Mouse (Mus musculus) liver, embryonic 15.5 days (tissue): ENCODE measurements around the gene Foxg1. TPM values are rescaled to one million over a fixed set of nuclear protein-coding genes. Genes with fewer than 3 reads are reported as not detected.
A peak's percentile ranks its signal among the peaks of the same experiment; 100 is the strongest.

Experiments used
- ATAC-seq: fragments of 200-750 bp; cut with Nextera tagmentation; 2 replicates; pipeline ENCODE4 v1.8.0; 2017; ENCODE audit warnings: moderate number of reproducible peaks, mild to moderate bottlenecking, moderate library complexity; ENCODE audit not compliant: insufficient read depth
- H3K27ac ChIP-seq: fragments of 300-500 bp; sonication (generic); replicated peaks from 2 replicates; pipeline ENCODE4 v1.5.1; 2015; ENCODE audit warnings: mild to moderate bottlenecking, inconsistent platforms
- H3K27me3 ChIP-seq: fragments of 300-500 bp; sonication (generic); 2 replicates; pipeline ENCODE4 v1.6.1; 2015; ENCODE audit warnings: mild to moderate bottlenecking, inconsistent platforms
- H3K36me3 ChIP-seq: fragments of 300-500 bp; sonication (generic); replicated peaks from 2 replicates; pipeline ENCODE4 v1.6.1; 2015; ENCODE audit warnings: moderate library complexity, mild to moderate bottlenecking, inconsistent platforms
- H3K4me1 ChIP-seq: fragments of 300-500 bp; sonication (generic); replicated peaks from 2 replicates; pipeline ENCODE4 v1.6.1; 2015; ENCODE audit warnings: inconsistent platforms
- H3K4me2 ChIP-seq: fragments of 300-500 bp; sonication (generic); 2 replicates; pipeline ENCODE4 v1.6.1; 2015; ENCODE audit warnings: moderate library complexity, mild to moderate bottlenecking, inconsistent platforms
- H3K4me3 ChIP-seq: fragments of 300-500 bp; sonication (generic); replicated peaks from 2 replicates; pipeline ENCODE4 v1.5.1; 2015; ENCODE audit warnings: mild to moderate bottlenecking, inconsistent platforms
- H3K9ac ChIP-seq: fragments of 300-500 bp; sonication (generic); 2 replicates; pipeline ENCODE4 v1.6.1; 2015; ENCODE audit warnings: moderate library complexity, mild to moderate bottlenecking, inconsistent platforms
- H3K9me3 ChIP-seq: fragments of 300-500 bp; sonication (generic); replicated peaks from 2 replicates; pipeline ENCODE4 v1.6.1; 2016; ENCODE audit warnings: inconsistent platforms
- WGBS: fragments of 180-500 bp; shearing (Covaris S2); methylation state at CpG from one replicate; pipeline ENCODE4 v1.1.7; 2015; ENCODE audit warnings: mixed read lengths; ENCODE audit not compliant: insufficient replicate concordance; 5-methylcytosine and 5-hydroxymethylcytosine counted together
- polyA plus RNA-seq: library from polyadenylated mRNA; unstranded; fragments of >200 nt; fragmentation: Nextera tagmentation; extraction: Ambion mirVana; gene quantifications from 2 replicates; pipeline ENCODE4 v1.2.1, GENCODE M21; 2015

Foxg1 gene
- polyA plus RNA-seq, 1 experiment from 2014 or later = 0.03 TPM

GRCm38 (mm10) chr12:49396776-49397175 lies 14.3 kb downstream of the Foxg1 start:
- Histone ChIP-seq H3K4me1 (no peaks in the 10 kb centered on the region), H3K4me2 (no peak overlapping the region), H3K27ac (no peak overlapping the region), H3K9me3 (no peaks in the 10 kb centered on the region), H3K36me3 (no peaks in the 10 kb centered on the region), H3K9ac (no peak overlapping the region), H3K4me3 (no peak overlapping the region), H3K27me3 (peaks cover 74% of the 10 kb centered on the region)
- WGBS = 11% methylated on average over 1 of the region's 1 CpGs
- no peak for ATAC-seq

DNA sequence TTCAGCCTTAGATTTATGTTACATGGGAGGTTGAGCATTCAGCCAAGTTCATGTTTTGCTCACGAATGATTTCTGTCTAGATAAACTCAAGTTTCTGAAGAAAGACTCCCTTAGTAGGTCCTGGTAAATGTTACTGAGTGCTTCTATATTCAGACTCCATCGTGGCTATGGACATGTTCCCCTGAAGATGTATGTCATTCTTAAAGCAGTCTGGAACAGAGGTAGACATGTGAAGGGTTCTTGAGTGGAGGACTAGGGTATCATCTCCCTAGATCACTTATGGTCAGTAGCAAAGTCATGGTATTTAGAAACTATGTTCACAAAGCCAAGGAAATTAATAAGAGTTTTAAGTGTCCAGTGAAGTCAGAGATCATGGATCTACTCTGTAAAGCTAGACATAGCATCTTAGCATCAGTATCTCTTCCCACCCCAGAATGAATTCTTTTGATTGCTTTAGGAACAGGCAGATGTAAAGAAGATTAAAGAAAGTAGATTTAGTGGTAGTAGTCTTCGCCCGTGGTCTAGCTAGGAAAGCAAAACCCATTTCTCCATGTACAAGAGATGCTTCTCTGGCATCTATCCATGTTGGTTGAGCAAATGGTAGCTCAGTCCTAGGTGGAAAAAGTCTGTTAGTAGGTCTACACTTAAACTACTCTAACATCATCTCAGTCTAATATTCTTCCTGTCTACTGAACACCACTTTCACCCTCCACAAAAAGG lies 15.1 kb downstream of the Foxg1 start:
- whole genome bisulfite sequencing = 17% methylated on average over 4 of the region's 4 CpGs
- Histone ChIP-seq H3K36me3 (no peaks in the 10 kb centered on the region), H3K4me2 (no peak overlapping the region), H3K4me3 (no peak overlapping the region), H3K4me1 (no peaks in the 10 kb centered on the region), H3K9ac (no peak overlapping the region), H3K27me3 (peaks cover 68% of the 10 kb centered on the region), H3K27ac (no peak overlapping the region), H3K9me3 (no peaks in the 10 kb centered on the region)
- ATAC-seq = no peak

DNA sequence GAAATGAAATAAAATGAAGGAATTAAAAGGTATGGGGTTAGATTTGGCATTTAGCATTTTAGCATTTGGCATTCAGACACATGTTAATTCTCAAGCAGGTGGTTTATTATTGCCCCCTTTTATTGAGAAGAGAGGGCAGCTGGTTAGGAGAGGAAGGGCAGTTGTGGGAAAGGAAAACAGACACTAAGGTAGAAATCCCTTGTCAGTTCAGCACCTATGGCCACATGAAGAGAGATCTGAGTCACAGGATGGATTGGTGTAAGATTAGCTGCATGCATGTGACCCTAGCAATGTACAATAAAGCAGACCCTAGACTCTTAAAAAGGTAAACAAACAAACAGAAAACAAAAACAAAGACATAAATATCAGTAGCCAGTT lies 15.7 kb downstream of the Foxg1 start:
- no peak for ATAC-seq
- no peaks in the 10 kb centered on the region for H3K9me3 ChIP-seq
- H3K4me2 ChIP-seq = no peak overlapping the region
- H3K27me3 ChIP-seq = peaks cover 68% of the 10 kb centered on the region
- no peak overlapping the region for H3K4me3 ChIP-seq
- H3K27ac ChIP-seq = no peak overlapping the region
- no peaks in the 10 kb centered on the region for H3K36me3 ChIP-seq
- H3K9ac ChIP-seq = no peak overlapping the region
- H3K4me1 ChIP-seq = no peaks in the 10 kb centered on the region

DNA sequence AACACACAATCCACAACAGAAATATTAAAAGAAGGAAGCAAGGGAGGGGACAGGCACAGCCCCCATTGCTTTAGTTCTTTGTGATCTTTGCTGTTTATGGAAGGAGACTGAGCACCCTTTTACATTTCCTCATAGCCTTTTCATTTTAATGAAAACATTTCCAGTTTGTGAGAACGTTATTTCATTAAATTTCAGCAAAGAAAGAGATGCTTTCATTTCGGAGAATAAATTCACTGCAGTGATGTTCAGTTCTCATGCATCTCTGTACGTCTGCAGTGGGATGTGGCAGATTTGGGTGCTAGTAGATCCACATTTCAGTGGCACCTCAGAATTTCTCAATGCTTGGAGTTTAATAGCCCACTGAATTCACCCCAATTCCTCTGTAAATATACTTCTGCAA lies 16.2 kb downstream of the Foxg1 start:
- H3K36me3 ChIP-seq = no peaks in the 10 kb centered on the region
- 19% methylated on average over 3 of the region's 3 CpGs for WGBS
- no peak for ATAC-seq
- H3K27me3 ChIP-seq = peaks cover 71% of the 10 kb centered on the region
- no peak overlapping the region for H3K4me3 ChIP-seq
- H3K4me2 ChIP-seq = no peak overlapping the region
- H3K4me1 ChIP-seq = no peaks in the 10 kb centered on the region
- no peak overlapping the region for H3K9ac ChIP-seq
- H3K9me3 ChIP-seq = no peaks in the 10 kb centered on the region
- H3K27ac ChIP-seq = no peak overlapping the region

GRCm38 (mm10) chr12:49399611-49400010 lies 17.2 kb downstream of the Foxg1 start:
- no peak overlapping the region for H3K9ac ChIP-seq
- H3K4me3 ChIP-seq = no peak overlapping the region
- no peak overlapping the region for H3K4me2 ChIP-seq
- ATAC-seq = no peak
- no peaks in the 10 kb centered on the region for H3K9me3 ChIP-seq
- WGBS = 0% methylated on average over 1 of the region's 1 CpGs
- peaks cover 65% of the 10 kb centered on the region for H3K27me3 ChIP-seq
- H3K36me3 ChIP-seq = no peaks in the 10 kb centered on the region
- no peaks in the 10 kb centered on the region for H3K4me1 ChIP-seq
- H3K27ac ChIP-seq = no peak overlapping the region

- Histone ChIP-seq H3K9ac (no peak overlapping the region), H3K9me3 (no peaks in the 10 kb centered on the region), H3K4me3 (no peak overlapping the region), H3K27me3 (peaks cover 58% of the 10 kb centered on the region), H3K4me2 (no peak overlapping the region), H3K4me1 (no peaks in the 10 kb centered on the region), H3K27ac (no peak overlapping the region), H3K36me3 (no peaks in the 10 kb centered on the region)
- ATAC-seq = no peak
- WGBS = 4% methylated on average over 9 of the region's 9 CpGs
These were observed 17.8 kb downstream of the Foxg1 start for GRCm38 (mm10) chr12:49400036-49400852.

- no peaks in the 10 kb centered on the region for H3K9me3 ChIP-seq
- peaks cover 56% of the 10 kb centered on the region for H3K27me3 ChIP-seq
- H3K9ac ChIP-seq = no peak overlapping the region
- H3K4me2 ChIP-seq = peak overlapping the region; percentile 37
- ATAC-seq = no peak
- no peak overlapping the region for H3K4me3 ChIP-seq
- no peaks in the 10 kb centered on the region for H3K4me1 ChIP-seq
- H3K36me3 ChIP-seq = no peaks in the 10 kb centered on the region
- WGBS = under 1% methylated on average over 8 of the region's 8 CpGs
- H3K27ac ChIP-seq = no peak overlapping the region
These were observed 18.3 kb downstream of the Foxg1 start for GRCm38 (mm10) chr12:49400853-49401118.

- H3K4me1 ChIP-seq = no peaks in the 10 kb centered on the region
- no peak overlapping the region; the same call in 1 of the 2 replicates for H3K4me3 ChIP-seq
- peak overlapping the region; percentile 37 for H3K4me2 ChIP-seq
- H3K27ac ChIP-seq = no peak overlapping the region
- H3K9me3 ChIP-seq = no peaks in the 10 kb centered on the region
- WGBS = 1% methylated on average over 67 of the region's 68 CpGs
- ATAC-seq = no peak
- no peaks in the 10 kb centered on the region for H3K36me3 ChIP-seq
- H3K9ac ChIP-seq = no peak overlapping the region
- peaks cover 56% of the 10 kb centered on the region for H3K27me3 ChIP-seq
These were observed 18.8 kb downstream of the Foxg1 start for GRCm38 (mm10) chr12:49401119-49401795.

DNA sequence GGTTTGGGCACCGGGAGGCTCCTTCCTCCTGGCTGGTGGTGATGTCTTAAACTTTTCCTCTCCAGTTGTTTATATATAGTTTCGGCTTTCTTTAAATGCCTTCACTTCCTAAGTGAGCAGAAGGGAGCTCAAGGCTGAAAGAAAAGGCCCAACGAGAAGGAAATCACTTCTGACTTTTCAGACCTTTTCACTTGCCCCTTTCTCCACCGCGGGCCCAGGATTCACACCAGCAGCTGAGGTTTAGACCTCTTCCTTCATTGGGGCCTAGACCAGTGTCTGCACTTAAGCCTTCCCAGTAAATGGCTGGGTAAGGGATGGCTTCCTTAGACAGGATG lies 19.3 kb downstream of the Foxg1 start:
- Histone ChIP-seq H3K27me3 (peaks cover 54% of the 10 kb centered on the region), H3K4me3 (no peak overlapping the region), H3K9me3 (no peaks in the 10 kb centered on the region), H3K9ac (no peak overlapping the region), H3K4me1 (no peaks in the 10 kb centered on the region), H3K36me3 (no peaks in the 10 kb centered on the region), H3K4me2 (peak overlapping the region; percentile 37), H3K27ac (no peak overlapping the region)
- WGBS = 0% methylated on average over 5 of the region's 5 CpGs
- no peak for ATAC-seq

- Histone ChIP-seq H3K4me3 (no peak overlapping the region), H3K36me3 (no peaks in the 10 kb centered on the region), H3K4me1 (no peaks in the 10 kb centered on the region), H3K4me2 (no peak overlapping the region), H3K27ac (no peak overlapping the region), H3K27me3 (no peaks in the 10 kb centered on the region), H3K9me3 (no peaks in the 10 kb centered on the region), H3K9ac (no peak overlapping the region)
- no peak for ATAC-seq
- 65% methylated on average over 2 of the region's 2 CpGs for WGBS
These were observed 27.4 kb downstream of the Foxg1 start for GRCm38 (mm10) chr12:49409833-49410232.

GRCm38 (mm10) chr12:49417963-49418362 lies 35.5 kb downstream of the Foxg1 start:
- H3K4me1 ChIP-seq = no peaks in the 10 kb centered on the region
- no peak for ATAC-seq

More at GRCm38 (mm10) chr12:49417963-49418362, 35.5 kb downstream of the Foxg1 start:
- H3K27me3 ChIP-seq = no peaks in the 10 kb centered on the region
- no peaks in the 10 kb centered on the region for H3K9me3 ChIP-seq
- no peak overlapping the region for H3K9ac ChIP-seq
- no peak overlapping the region for H3K4me2 ChIP-seq
- H3K4me3 ChIP-seq = no peak overlapping the region
- WGBS = 57% methylated on average over 3 of the region's 3 CpGs
- no peaks in the 10 kb centered on the region for H3K36me3 ChIP-seq
- H3K27ac ChIP-seq = no peak overlapping the region
